Mouse (Mus musculus) left cerebral cortex, adult 18-20 months (tissue): ENCODE measurements at regions not wholly inside any gene's neighbourhood (a gene's known extent, or its start where the extent isn't known, plus 50 kb on each side); places are given as distances from the start of the nearest gene placed in this dataset.
A peak's percentile ranks its signal among the peaks of the same experiment; 100 is the strongest.

Experiments
- DNase-seq, 2 experiments: peaks; one replicate each; pipeline ENCODE4 v3.0.0; 2021 to 2022; ENCODE audit warnings: low spot score in 2 of 2, mixed read lengths in 1 of 2

GRCm38 (mm10) chr5:101298411-101298810, 366.4 kb downstream of the Nkx6-1 start:
- no peak for DNase-seq

- DNase-seq: no peak
Observed at GRCm38 (mm10) chr5:101297511-101298102, 367.2 kb downstream of the Nkx6-1 start.

- no peak for DNase-seq
Observed at GRCm38 (mm10) chr5:101295941-101296340, 368.9 kb downstream of the Nkx6-1 start.

GRCm38 (mm10) chr5:101294031-101294430, 370.8 kb downstream of the Nkx6-1 start:
- no peak for DNase-seq

GRCm38 (mm10) chr5:101288358-101288757, 376.4 kb downstream of the Nkx6-1 start:
- peak; percentile 11 to 53 for DNase-seq

GRCm38 (mm10) chr5:101285941-101286340, 378.9 kb downstream of the Nkx6-1 start:
- no peak for DNase-seq

GRCm38 (mm10) chr5:101250474-101250873, 405.0 kb downstream of the Gpat3 start:
- DNase-seq: no peak

GRCm38 (mm10) chr5:101242651-101243050, 397.1 kb downstream of the Gpat3 start:
- peak; percentile 27 to 41 for DNase-seq

- no peak for DNase-seq
Observed at GRCm38 (mm10) chr5:101239298-101240118, 394.0 kb downstream of the Gpat3 start.

- DNase-seq: no peak
Observed at GRCm38 (mm10) chr5:101236163-101236693, 390.7 kb downstream of the Gpat3 start.

- DNase-seq: no peak
Observed at GRCm38 (mm10) chr5:101222390-101222789, 376.9 kb downstream of the Gpat3 start.

GRCm38 (mm10) chr5:101218082-101218481, 372.6 kb downstream of the Gpat3 start:
- DNase-seq: no peak

GRCm38 (mm10) chr5:101216837-101217571, 371.5 kb downstream of the Gpat3 start:
- DNase-seq: no peak

- no peak for DNase-seq
Observed at GRCm38 (mm10) chr5:101211974-101212373, 366.5 kb downstream of the Gpat3 start.

GRCm38 (mm10) chr5:101208150-101208549, 362.6 kb downstream of the Gpat3 start:
- no peak for DNase-seq

GRCm38 (mm10) chr5:101195501-101195900, 350.0 kb downstream of the Gpat3 start:
- DNase-seq: no peak

GRCm38 (mm10) chr5:101190976-101191375, 345.5 kb downstream of the Gpat3 start:
- no peak for DNase-seq

GRCm38 (mm10) chr5:101173183-101173582, 327.7 kb downstream of the Gpat3 start:
- no peak for DNase-seq

- peak; percentile 9 to 18 for DNase-seq
Observed at GRCm38 (mm10) chr5:101172782-101173181, 327.3 kb downstream of the Gpat3 start.

GRCm38 (mm10) chr5:101169074-101169473, 323.6 kb downstream of the Gpat3 start:
- DNase-seq: no peak

- no peak for DNase-seq
Observed at GRCm38 (mm10) chr5:101163624-101164213, 318.2 kb downstream of the Gpat3 start.
